Mouse (Mus musculus): ENCODE results near the gene Rab25. TPM values are rescaled to one million over a fixed set of nuclear protein-coding genes. Genes with fewer than 3 reads are reported as not detected.
A peak's percentile ranks its signal among the peaks of the same experiment; 100 is the strongest.
"Not testable (repeated sequence)": the region's sequence is repeated elsewhere in the genome, so short reads cannot be mapped to it uniquely, and the experiment has no call there.

Gene Rab25
- 0.41 TPM for polyA plus RNA-seq (2021)

GRCm38 (mm10) chr3:88548180-88548917 lies at the start of gene Rab25:
Gene Rab25, minus strand, starts transcription at chr3:88548300.
- POLR2A ChIA-PET, result interaction anchor here (1.0 to 1.5 kb wide), 2 partner anchors 17 to 42 kb away, joined by 3 to 4 read pairs; no protein-coding TSS in a partner anchor
- CTCF ChIA-PET, result interaction anchor here (1.3 kb wide), 1 partner anchor 59 kb away, joined by 3 read pairs; no protein-coding TSS in a partner anchor
- no peak for TF ChIP-seq CTCF (IDR thresholded peaks at IDR 0.05)
- H3K27me3 ChIP-seq, result no peaks in the 10 kb centered on the region
- in situ Hi-C loops (cut with MboI; ENCODE audit: low pct_unique_long_range_greater_than_20kb), result loop anchor here (10.0 kb wide), 1 partner anchor 56 kb away; the partner anchor contains the start of gene Arhgef2
- ATAC-seq, result no peak
- DNase-seq (ENCODE audit: low read depth, low spot score), result no peak

- H3K27me3 ChIP-seq; ATAC-seq; DNase-seq (ENCODE audit: low read depth, low spot score); POLR2A ChIA-PET; in situ Hi-C loops (cut with MboI; ENCODE audit: low pct_unique_long_range_greater_than_20kb): not testable (repeated sequence)
- CTCF ChIA-PET, result interaction anchor here (0.7 to 7.3 kb wide), 5 partner anchors 9 to 52 kb away, joined by 3 to 75 read pairs (median 3); partner anchors contain the start of gene Arhgef2
Measured at GRCm38 (mm10) chr3:88596547-88596946, 48.4 kb upstream of the Rab25 start.

- ChIA-PET POLR2A (interaction anchor here (1.3 to 2.0 kb wide), 2 partner anchors 22 to 25 kb away, joined by 3 to 4 read pairs; no protein-coding TSS in a partner anchor), CTCF (interaction anchor here (1.3 to 7.3 kb wide), 8 partner anchors 11 to 110 kb away, joined by 3 to 75 read pairs (median 5); partner anchors contain the start of gene Arhgef2)
- in situ Hi-C loops (cut with MboI; ENCODE audit: low pct_unique_long_range_greater_than_20kb), result no loop called here
- ATAC-seq (peak; percentile 65), DNase-seq (ENCODE audit: low read depth, low spot score) (peak; percentile 86)
- H3K27me3 ChIP-seq, result no peaks in the 10 kb centered on the region
- no peak for TF ChIP-seq CTCF (IDR thresholded peaks at IDR 0.05)
Measured at GRCm38 (mm10) chr3:88593893-88594580, 45.9 kb upstream of the Rab25 start.

DNA sequence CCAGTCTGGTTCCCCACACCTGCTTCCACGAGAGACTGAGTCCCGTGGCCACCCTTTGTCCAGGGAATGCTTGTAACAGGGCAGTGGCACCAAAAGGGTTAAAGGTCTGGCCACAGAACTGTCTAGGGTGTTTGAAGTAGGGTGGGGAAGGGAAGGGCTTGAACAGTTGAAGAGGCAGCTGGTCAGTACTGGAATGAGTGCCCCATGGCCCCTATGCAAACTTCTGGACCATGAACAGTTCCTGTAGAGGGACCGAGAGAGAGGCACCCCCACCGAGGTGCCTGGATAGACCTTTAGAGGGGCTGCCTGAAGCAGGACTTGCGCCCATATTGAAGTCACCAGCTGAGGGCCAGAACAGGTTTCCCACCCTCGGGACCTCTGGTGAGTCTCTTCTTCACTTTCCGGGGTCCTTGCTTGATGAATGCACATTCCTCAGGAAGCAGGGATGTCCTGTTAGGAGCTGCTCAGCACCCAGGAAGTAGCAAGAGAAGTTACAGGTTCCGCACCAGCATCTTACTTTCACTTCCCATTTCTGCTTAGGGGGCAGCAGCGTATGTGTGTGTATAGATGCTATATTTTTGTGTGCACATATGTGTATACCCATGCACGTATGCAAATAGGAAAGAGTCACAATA lies 45.0 kb upstream of the Rab25 start:
- in situ Hi-C loops (cut with MboI; ENCODE audit: low pct_unique_long_range_greater_than_20kb), result no loop called here
- ChIA-PET POLR2A (interaction anchor here (0.5 to 2.0 kb wide), 8 partner anchors 11 to 55 kb away, joined by 3 to 4 read pairs (median 3); no protein-coding TSS in a partner anchor), CTCF (interaction anchor here (0.9 to 7.3 kb wide), 19 partner anchors 8 to 109 kb away, joined by 3 to 75 read pairs (median 4); partner anchors contain the start of gene Arhgef2)
- ATAC-seq (no peak), DNase-seq (ENCODE audit: low read depth, low spot score) (no peak)
- no peak for TF ChIP-seq CTCF (IDR thresholded peaks at IDR 0.05)
- no peaks in the 10 kb centered on the region for H3K27me3 ChIP-seq

- ChIA-PET CTCF (interaction anchor here (0.6 to 7.3 kb wide), 24 partner anchors 9 to 84 kb away, joined by 3 to 75 read pairs (median 4); partner anchors contain the start of gene Arhgef2), POLR2A (interaction anchor here (1.0 to 2.5 kb wide), 8 partner anchors 13 to 62 kb away, joined by 3 to 11 read pairs (median 4); partner anchors contain the start of gene Ubqln4)
- in situ Hi-C loops (cut with MboI; ENCODE audit: low pct_unique_long_range_greater_than_20kb), result no loop called here
- peak; percentile 44 for ATAC-seq
- DNase-seq (ENCODE audit: low read depth, low spot score), result no peak
- H3K27me3 ChIP-seq, result no peaks in the 10 kb centered on the region
- peak; percentile 72 for TF ChIP-seq CTCF (IDR thresholded peaks at IDR 0.05)
Measured at GRCm38 (mm10) chr3:88591950-88592731, 44.0 kb upstream of the Rab25 start.

- no peak for TF ChIP-seq CTCF (IDR thresholded peaks at IDR 0.05)
- ATAC-seq, result no peak
- no peak for DNase-seq (ENCODE audit: low read depth, low spot score)
- CTCF ChIA-PET, result interaction anchor here (1.0 to 7.3 kb wide), 10 partner anchors 11 to 107 kb away, joined by 3 to 75 read pairs (median 6); partner anchors contain the start of gene Arhgef2
- in situ Hi-C loops (cut with MboI; ENCODE audit: low pct_unique_long_range_greater_than_20kb), result no loop called here
- POLR2A ChIA-PET, result interaction anchor here (0.6 to 2.5 kb wide), 7 partner anchors 12 to 46 kb away, joined by 3 to 11 read pairs (median 3); partner anchors contain the start of genes Rab25 and Ubqln4
- no peaks in the 10 kb centered on the region for H3K27me3 ChIP-seq
Measured at GRCm38 (mm10) chr3:88591044-88591443, 42.9 kb upstream of the Rab25 start.

DNA sequence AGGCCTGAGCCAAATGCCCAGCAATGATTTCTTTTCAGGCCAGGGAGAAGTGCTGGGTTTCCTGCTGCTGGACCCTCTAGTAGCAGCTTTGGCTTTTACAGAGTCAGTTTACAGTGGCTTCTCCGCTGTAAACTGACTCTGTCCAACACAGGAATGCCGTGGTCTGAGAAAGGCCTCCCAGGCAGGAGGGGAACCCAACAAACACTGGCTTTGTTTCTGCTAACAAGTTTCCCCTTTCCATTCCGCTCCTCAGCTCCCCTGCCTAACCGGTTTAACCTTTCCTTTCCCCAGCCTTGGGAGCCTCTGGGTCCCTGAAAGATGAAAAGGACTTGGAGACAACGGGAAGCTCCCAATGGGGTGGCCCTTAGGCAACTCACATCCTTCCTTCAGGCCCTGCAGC lies 42.1 kb upstream of the Rab25 start:
- ATAC-seq (no peak), DNase-seq (ENCODE audit: low read depth, low spot score) (no peak)
- TF ChIP-seq CTCF (IDR thresholded peaks at IDR 0.05), result no peak
- H3K27me3 ChIP-seq, result no peaks in the 10 kb centered on the region
- ChIA-PET POLR2A (interaction anchor here (0.6 to 2.5 kb wide), 6 partner anchors 12 to 47 kb away, joined by 3 to 11 read pairs (median 4); partner anchors contain the start of genes Rab25 and Ubqln4), CTCF (interaction anchor here (1.0 to 7.3 kb wide), 9 partner anchors 10 to 107 kb away, joined by 3 to 75 read pairs (median 7); partner anchors contain the start of gene Arhgef2)
- in situ Hi-C loops (cut with MboI; ENCODE audit: low pct_unique_long_range_greater_than_20kb), result no loop called here

DNA sequence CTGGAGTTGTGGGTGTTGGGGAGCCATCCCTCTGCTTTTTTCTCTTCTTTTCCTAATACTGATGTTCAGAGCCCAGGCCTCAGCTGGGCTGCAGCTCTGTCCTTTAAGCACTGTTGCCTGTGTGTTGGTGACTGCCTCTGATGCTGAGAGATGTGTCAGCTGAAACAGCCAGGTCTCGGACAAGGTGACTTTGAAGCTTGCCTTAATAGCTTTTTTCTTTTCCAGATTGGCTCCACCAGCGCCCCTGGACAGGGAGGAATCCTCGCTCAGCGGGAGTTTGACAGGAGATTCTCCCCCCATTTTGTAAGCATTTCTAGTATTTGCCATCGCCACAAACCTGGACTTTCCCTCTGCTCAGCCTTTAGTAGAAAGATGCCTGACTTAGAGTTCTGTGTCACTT lies 38.5 kb upstream of the Rab25 start:
- POLR2A ChIA-PET, result interaction anchor here (0.8 to 1.2 kb wide), 4 partner anchors 23 to 55 kb away, joined by 3 to 5 read pairs (median 3); partner anchors contain the start of genes Mex3a and Ubqln4
- H3K27me3 ChIP-seq, result no peaks in the 10 kb centered on the region
- CTCF ChIA-PET, result interaction anchor here (0.8 to 1.8 kb wide), 9 partner anchors 9 to 63 kb away, joined by 3 to 7 read pairs (median 3); partner anchors contain the start of gene Ubqln4
- in situ Hi-C loops (cut with MboI; ENCODE audit: low pct_unique_long_range_greater_than_20kb), result no loop called here
- ATAC-seq (no peak), DNase-seq (ENCODE audit: low read depth, low spot score) (no peak)
- no peak for TF ChIP-seq CTCF (IDR thresholded peaks at IDR 0.05)

DNA sequence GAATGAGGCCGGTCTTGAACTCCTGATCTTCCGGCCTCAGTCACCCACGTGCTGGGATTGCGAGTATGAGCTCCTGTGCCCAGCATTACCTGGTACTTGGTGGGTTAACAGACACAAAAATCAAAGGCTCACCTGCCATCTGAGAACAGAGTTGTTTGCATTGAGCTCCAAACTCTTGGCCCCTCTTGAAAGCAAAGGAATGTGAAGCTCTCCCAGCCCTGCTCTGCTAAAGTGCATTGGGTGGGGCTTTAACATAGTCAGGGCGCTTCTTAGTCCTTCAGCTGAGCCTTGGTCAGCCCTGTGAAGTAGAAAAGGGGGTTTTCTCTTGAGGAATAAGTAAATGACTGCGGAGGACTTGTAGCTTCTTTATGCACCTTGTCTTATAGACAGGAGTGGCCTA lies 37.7 kb upstream of the Rab25 start:
- DNase-seq (ENCODE audit: low read depth, low spot score), result no peak
- in situ Hi-C loops (cut with MboI; ENCODE audit: low pct_unique_long_range_greater_than_20kb), result no loop called here
- TF ChIP-seq CTCF (IDR thresholded peaks at IDR 0.05), result no peak
- ATAC-seq, result no peak
- H3K27me3 ChIP-seq, result no peaks in the 10 kb centered on the region
- ChIA-PET POLR2A (interaction anchor here (1.0 to 1.2 kb wide), 2 partner anchors 22 to 54 kb away, joined by 3 to 5 read pairs; partner anchors contain the start of gene Mex3a), CTCF (interaction anchor here (0.7 to 1.7 kb wide), 9 partner anchors 12 to 99 kb away, joined by 3 to 7 read pairs (median 3); partner anchors contain the start of gene Ubqln4)
